Mouse (Mus musculus) cerebellum, adult 11-12 months (tissue): ENCODE measurements around the gene Rdh7.
"Not testable (repeated sequence)": the region's sequence is repeated elsewhere in the genome, so short reads cannot be mapped to it uniquely, and the experiment has no call there.

ENCODE experiments used
- DNase-seq: peaks from one replicate; pipeline ENCODE4 v3.0.0; 2022

The Rdh7 gene

GRCm38 (mm10) chr10:127888605-127889004, at the start of gene Rdh7:
Gene Rdh7, minus strand, starts transcription at chr10:127888817.
- DNase-seq, result no peak

- DNase-seq, result peak; percentile 38
Observed at GRCm38 (mm10) chr10:127937428-127938010, 48.9 kb upstream of the Rdh7 start.

- no peak for DNase-seq
Observed at GRCm38 (mm10) chr10:127936747-127937409, 48.3 kb upstream of the Rdh7 start.

GRCm38 (mm10) chr10:127936271-127936670, 47.7 kb upstream of the Rdh7 start:
- no peak for DNase-seq

- no peak for DNase-seq
Observed at GRCm38 (mm10) chr10:127932290-127932926, 43.8 kb upstream of the Rdh7 start.

- no peak for DNase-seq
Observed at GRCm38 (mm10) chr10:127927737-127928136, 39.1 kb upstream of the Rdh7 start.

GRCm38 (mm10) chr10:127924597-127925378, 36.2 kb upstream of the Rdh7 start:
- DNase-seq, result no peak

- DNase-seq, result no peak
Observed at GRCm38 (mm10) chr10:127923024-127923423, 34.4 kb upstream of the Rdh7 start.

- DNase-seq, result no peak
Observed at GRCm38 (mm10) chr10:127922241-127922640, 33.6 kb upstream of the Rdh7 start.

- DNase-seq, result no peak
Observed at GRCm38 (mm10) chr10:127917651-127918050, 29.0 kb upstream of the Rdh7 start.

GRCm38 (mm10) chr10:127917183-127917582, 28.6 kb upstream of the Rdh7 start:
- not testable (repeated sequence) for DNase-seq

GRCm38 (mm10) chr10:127915578-127915977, 27.0 kb upstream of the Rdh7 start:
- no peak for DNase-seq

- DNase-seq, result no peak
Observed at GRCm38 (mm10) chr10:127907386-127907951, 18.9 kb upstream of the Rdh7 start.

GRCm38 (mm10) chr10:127906138-127906537, 17.5 kb upstream of the Rdh7 start:
- DNase-seq, result no peak

GRCm38 (mm10) chr10:127904718-127905446, 16.3 kb upstream of the Rdh7 start:
- DNase-seq, result no peak

GRCm38 (mm10) chr10:127903116-127903515, 14.5 kb upstream of the Rdh7 start:
- DNase-seq, result no peak

- DNase-seq, result no peak
Observed at GRCm38 (mm10) chr10:127901751-127902150, 13.1 kb upstream of the Rdh7 start.

GRCm38 (mm10) chr10:127899783-127900182, 11.2 kb upstream of the Rdh7 start:
- no peak for DNase-seq

GRCm38 (mm10) chr10:127898218-127898617, 9.6 kb upstream of the Rdh7 start, which contains the start of gene Sdr9c7:
Gene Sdr9c7, plus strand, starts transcription at chr10:127898518.
- no peak for DNase-seq

GRCm38 (mm10) chr10:127897506-127897905, 8.9 kb upstream of the Rdh7 start:
- DNase-seq, result no peak

- DNase-seq, result no peak
Observed at GRCm38 (mm10) chr10:127896705-127897104, 8.1 kb upstream of the Rdh7 start.
